Mouse (Mus musculus) left cerebral cortex, postnatal 4 days (tissue): ENCODE data around the gene Galnt9. TPM values are rescaled to one million over a fixed set of nuclear protein-coding genes. Genes with fewer than 3 reads are reported as not detected.
A peak's percentile ranks its signal among the peaks of the same experiment; 100 is the strongest.

Experiments
- DNase-seq: peaks from one replicate; pipeline ENCODE4 v3.0.0-alpha.2; 2022
- intact Hi-C: fragments of 180-260 bp; cut with DNase I; formaldehyde crosslinking; loops from one replicate; pipeline ENCODE4 v1.15.1; 2025
- total RNA-seq, 2 experiments: library from RNA; stranded (reverse); gene quantifications; 2 replicates each; pipeline ENCODE4 v1.2.3; 2021

Galnt9 gene
- total RNA-seq = 10 to 100 TPM; 31.7 to 33.7 TPM

DNA sequence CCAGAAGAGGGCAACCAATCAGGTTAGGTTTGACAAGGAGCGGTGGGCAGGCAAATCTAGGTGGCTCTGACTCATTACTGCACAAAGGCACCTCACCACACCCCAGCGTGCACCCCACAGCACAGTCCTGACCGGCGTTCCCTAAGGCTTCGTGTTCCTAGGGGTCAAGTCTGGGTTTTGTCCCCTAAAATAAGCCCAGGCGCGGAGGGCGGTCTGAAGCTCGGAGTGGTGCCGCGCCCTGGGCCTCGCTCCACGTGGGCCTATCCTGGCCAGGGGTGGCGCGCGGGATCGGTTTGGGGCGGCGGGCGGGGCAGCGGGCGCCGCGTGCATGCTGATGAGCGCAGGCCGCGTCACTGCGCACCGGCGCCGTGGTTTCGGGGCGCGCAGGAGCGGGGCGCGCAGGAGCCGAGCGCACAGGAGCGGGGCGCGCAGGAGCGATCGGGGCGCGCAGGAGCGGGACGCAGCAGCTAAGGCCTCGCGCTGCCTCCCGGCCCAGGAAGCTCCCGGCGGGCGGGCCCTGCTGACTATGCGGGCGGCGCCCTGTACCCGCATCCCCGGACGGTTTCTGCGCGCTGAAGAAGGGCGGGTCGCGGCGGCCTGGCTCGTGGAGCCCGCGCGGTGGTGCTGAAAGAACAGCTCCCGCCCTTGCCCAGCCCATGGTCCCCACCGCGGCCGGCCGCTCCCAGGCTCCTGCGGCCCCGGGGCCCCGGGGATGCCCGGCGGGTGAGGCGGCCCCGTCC lies at the start of gene Galnt9:
Gene Galnt9 (plus strand): TSS at position 405 of the 740 bp plus-strand sequence.
- intact Hi-C loops = no loop called here
- peak; percentile 35 for DNase-seq

- intact Hi-C loops = loop anchor here (2.0 kb wide), 1 partner anchor 140 kb away; no protein-coding TSS in a partner anchor
- no peak for DNase-seq
These were observed 49.8 kb upstream of the Galnt9 start for GRCm38 (mm10) chr5:110494396-110494795.

DNA sequence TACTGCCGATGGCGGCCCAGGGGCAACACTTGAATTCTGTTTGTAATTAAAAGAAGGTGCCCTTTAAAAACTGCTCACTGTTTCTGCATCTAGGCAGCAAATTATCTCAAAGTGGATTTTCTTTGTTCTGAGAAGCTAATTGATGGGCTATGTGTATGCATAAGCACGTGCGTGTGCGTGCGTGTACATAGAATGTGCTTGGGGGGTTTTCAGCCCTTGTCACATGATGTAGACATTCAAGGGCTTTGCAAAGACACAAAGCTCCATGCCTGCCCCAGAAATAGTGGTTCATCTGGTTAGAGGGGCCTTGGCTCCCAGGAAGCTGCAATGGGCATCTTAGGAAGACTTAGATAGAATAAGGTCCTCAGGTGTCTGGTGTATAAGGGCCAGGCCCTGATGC lies 49.1 kb upstream of the Galnt9 start:
- intact Hi-C loops = loop anchor here (2.0 kb wide), 1 partner anchor 140 kb away; no protein-coding TSS in a partner anchor

GRCm38 (mm10) chr5:110497556-110497955 lies 46.6 kb upstream of the Galnt9 start:
- intact Hi-C loops = no loop called here
- peak; percentile 29 for DNase-seq

More for the DNA sequence above, 49.1 kb upstream of the Galnt9 start:
- DNase-seq = no peak

- no peak for DNase-seq
- intact Hi-C loops = no loop called here
These were observed 46.1 kb upstream of the Galnt9 start for GRCm38 (mm10) chr5:110498071-110498470.

DNA sequence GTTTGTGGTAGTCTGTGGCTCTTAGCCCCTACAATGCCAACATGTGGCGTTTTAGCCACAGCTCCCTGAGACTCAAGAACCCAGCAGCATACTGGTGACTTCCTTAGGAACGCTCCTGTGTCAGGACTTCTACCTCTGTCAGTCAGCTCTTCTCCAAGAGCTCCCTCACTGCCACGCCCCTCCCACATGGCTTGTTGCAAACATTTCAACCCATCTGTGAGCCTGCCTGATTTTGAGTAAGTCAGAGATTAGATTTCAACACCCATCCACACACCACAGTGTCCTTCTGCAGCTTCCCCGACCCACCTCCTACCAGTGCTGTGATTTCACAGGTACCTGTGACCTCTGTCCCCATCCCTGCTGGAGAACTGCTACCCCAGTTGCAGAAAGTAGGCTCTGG lies 43.9 kb upstream of the Galnt9 start:
- no peak for DNase-seq
- intact Hi-C loops = no loop called here

DNA sequence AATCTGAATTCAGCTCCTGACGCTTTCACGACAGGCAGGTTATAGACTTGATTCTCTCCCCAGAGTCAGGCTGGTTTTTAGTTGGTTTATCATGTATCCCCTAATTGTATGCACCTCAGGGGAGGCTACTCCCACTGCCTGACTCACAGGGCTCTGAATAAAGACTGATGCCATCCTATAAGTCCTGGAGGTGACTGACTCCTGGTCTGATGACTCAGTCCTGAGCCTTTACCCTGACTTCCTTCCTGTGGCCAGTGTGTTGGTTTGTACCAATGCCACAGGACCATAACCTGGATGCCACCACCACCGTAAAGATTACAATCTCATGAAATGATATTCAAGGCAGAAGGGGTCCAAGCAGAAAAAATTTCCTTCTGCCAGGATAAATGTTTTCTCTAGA lies 40.8 kb upstream of the Galnt9 start:
- DNase-seq = no peak

DNA sequence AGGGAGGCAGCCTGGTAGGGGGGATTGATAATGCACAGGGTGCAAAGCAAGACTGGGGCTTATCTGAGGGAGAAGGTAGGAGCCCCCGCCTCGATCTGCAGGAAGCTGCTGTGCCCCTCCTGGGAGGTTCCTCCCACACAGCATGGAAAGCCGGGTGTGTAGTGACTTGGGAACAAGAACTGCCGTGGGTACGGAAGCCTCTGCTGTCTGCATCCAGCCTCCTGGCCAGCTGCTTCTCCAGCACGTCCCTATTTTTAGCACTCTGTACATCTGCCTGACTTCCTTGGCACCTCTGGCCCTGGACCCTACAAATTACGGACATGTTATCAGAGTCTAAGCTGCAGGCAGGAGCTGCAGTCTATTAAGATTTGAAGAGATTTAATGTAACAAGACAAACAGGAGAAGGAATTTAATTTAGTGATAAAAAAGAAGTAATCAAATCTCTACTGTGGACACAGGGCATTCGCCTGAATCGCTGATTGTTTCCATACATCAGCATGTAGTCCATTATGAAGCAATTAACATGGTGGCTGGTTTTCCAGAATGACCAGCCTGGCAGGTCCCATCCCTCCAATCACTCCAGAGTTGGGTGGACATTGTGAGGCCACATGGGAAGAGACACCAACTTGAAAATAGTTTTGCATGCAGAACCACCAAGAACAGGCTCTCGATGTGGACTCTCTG lies 38.4 kb upstream of the Galnt9 start:
- no peak for DNase-seq
- intact Hi-C loops = no loop called here

More for the DNA sequence above, 40.8 kb upstream of the Galnt9 start:
- intact Hi-C loops = no loop called here

- intact Hi-C loops = no loop called here
- DNase-seq = no peak
These were observed 37.9 kb upstream of the Galnt9 start for GRCm38 (mm10) chr5:110506295-110506616.

- intact Hi-C loops = no loop called here
- no peak for DNase-seq
These were observed 37.3 kb upstream of the Galnt9 start for GRCm38 (mm10) chr5:110506856-110507255.

DNA sequence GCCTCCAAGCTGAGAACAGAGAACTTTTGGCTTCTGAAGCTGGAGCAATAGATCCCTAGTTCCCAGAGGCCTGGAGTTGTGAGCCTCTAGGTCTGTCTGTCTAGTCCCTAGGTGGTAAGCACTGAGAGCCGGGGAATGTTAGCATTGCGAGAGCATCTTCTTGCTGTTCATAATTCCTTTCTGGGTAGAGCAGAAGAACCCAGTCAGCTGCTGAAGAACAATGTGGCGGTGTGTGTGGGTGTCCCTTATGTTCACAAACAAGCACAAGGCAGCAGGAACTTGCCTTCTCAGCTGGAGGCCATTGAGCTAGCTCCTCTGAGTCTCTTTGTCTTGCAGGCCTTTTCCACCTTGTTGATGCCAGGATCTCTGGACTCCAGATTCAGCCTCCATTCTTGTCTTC lies 36.2 kb upstream of the Galnt9 start:
- intact Hi-C loops = no loop called here
- no peak for DNase-seq

GRCm38 (mm10) chr5:110510357-110510756 lies 33.8 kb upstream of the Galnt9 start:
- no peak for DNase-seq

GRCm38 (mm10) chr5:110513791-110514190 lies 30.4 kb upstream of the Galnt9 start:
- DNase-seq = no peak
- intact Hi-C loops = no loop called here

More at GRCm38 (mm10) chr5:110510357-110510756, 33.8 kb upstream of the Galnt9 start:
- intact Hi-C loops = no loop called here

DNA sequence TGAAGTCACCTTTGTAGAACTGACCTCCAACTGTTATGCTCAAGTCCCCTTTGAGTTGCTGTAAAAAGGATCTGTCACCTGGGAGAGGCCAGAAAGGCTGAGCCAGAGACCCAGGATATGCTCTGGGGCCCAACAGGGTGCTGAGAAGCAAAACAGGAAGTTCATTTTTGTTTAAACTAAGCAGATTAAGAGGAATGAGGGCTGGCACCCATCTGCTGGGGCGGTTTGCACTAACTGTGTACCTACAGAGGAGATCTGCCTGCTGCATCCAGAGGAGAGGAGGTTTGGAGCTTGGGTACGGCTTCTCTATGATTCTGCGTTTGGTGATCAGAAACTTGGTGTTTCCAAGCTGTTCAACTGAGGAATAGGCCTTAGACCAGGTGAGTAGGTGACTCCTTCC lies 29.5 kb upstream of the Galnt9 start:
- intact Hi-C loops = no loop called here
- DNase-seq = no peak

DNA sequence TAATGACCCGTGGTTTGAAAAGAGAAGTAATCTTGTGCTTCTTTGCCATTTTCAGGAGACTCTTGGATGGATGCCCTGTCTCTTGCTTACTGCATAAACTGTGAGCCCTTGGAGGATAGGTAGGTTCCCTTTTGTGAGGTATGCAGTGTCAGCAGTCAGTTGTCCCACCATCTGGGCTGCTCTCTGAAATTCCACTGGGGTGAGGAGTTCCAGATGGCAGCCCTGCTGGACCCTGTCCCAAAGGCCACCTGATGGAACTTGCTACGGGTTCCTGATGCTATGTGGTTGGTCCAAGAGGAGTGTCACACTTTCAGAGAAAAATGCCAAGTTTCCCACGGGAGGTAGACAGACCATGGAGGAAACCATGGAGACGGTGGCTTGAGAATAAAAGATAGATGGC lies 27.8 kb upstream of the Galnt9 start:
- intact Hi-C loops = no loop called here
- peak; percentile 31 for DNase-seq

GRCm38 (mm10) chr5:110518086-110518783 lies 25.9 kb upstream of the Galnt9 start:
- intact Hi-C loops = no loop called here
- DNase-seq = no peak

DNA sequence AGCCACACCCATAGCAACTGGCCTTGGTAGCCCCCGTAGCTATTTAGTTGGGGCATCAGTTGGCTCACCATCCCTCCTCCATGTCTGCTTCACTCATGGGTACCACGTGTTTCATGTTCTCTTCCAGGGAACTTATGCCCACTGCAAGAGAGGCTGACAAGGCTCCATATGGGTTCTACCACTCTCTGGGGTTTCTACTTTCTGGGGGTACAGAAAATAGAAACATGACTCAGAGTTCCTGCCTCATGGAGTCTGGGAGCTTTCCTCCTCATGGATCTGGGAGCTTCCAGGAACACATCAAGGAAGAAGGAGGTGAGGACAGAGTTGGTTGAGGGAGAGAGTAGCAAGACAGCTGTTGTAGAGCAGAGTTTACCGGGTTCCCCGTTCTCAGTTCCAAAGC lies 23.2 kb upstream of the Galnt9 start:
- intact Hi-C loops = no loop called here
- DNase-seq = no peak

DNA sequence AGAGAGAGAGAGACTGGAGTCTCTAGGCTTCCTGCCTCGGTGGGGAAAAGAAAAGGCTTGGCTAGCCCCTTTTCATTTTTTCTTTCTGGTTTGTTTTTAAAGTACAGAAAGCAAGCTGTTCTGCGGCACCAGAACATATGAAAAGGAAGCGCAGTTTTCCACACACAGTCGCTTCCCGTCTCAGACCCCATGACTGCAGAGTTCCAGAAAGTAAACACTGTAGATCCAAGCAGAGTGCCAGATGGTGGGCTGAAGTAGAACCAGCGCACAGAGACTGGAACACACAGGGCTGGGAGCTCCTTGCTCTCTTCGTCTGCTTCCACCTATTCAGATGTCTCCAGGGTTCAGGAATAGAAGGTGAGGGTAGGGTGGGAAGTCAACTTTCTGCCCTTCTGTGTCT lies 22.3 kb upstream of the Galnt9 start:
- intact Hi-C loops = no loop called here
- DNase-seq = no peak

DNA sequence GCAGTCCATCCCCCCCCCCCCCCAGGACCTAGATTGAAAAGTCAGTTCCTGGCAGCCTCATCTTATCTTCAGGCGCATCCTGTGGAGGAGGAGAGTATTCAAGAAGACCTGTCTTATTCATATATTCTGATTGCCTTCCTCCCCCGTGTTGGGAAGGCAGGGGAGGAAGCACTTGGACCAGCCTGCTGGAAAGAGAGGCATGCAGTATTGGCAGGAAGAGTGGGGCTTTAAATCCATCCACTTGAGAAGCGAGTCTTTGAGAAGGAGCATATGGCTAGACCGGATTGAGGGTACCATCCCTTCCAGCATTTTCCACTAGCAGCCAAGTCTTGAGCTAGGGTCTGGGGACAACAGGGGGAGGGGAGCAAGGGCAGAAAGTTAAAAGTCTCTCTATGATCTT lies 20.9 kb upstream of the Galnt9 start:
- intact Hi-C loops = no loop called here
- no peak for DNase-seq

GRCm38 (mm10) chr5:110525701-110526100 lies 18.5 kb upstream of the Galnt9 start:
- no peak for DNase-seq
- intact Hi-C loops = no loop called here

GRCm38 (mm10) chr5:110526556-110526955 lies 17.6 kb upstream of the Galnt9 start:
- no peak for DNase-seq
- intact Hi-C loops = no loop called here

GRCm38 (mm10) chr5:110531091-110531490 lies 13.1 kb upstream of the Galnt9 start:
- intact Hi-C loops = no loop called here
- no peak for DNase-seq
